Mouse (Mus musculus) stomach, embryonic 16.5 days (tissue): ENCODE data around the gene Plcd1. TPM values are rescaled to one million over a fixed set of nuclear protein-coding genes. Genes with fewer than 3 reads are reported as not detected.

Experiments
- ATAC-seq: fragments of 200-750 bp; cut with Nextera tagmentation; 2 replicates; pipeline ENCODE4 v1.8.0; 2017; ENCODE audit warnings: moderate number of reproducible peaks, moderate TSS enrichment; ENCODE audit not compliant: insufficient read depth, low FRiP score
- H3K27ac ChIP-seq: fragments of 300-500 bp; sonication (generic); 2 replicates; pipeline ENCODE4 v1.5.1; 2014; ENCODE audit warnings: low read length
- H3K27me3 ChIP-seq: fragments of 300-500 bp; sonication (generic); 2 replicates; pipeline ENCODE4 v1.6.1; 2014; ENCODE audit warnings: low read length, control low read depth, mixed read lengths; ENCODE audit not compliant: control insufficient read depth, insufficient read depth
- H3K36me3 ChIP-seq: fragments of 300-500 bp; sonication (generic); 2 replicates; pipeline ENCODE4 v1.6.1; 2014; ENCODE audit warnings: low read length; ENCODE audit not compliant: control insufficient read depth, insufficient read depth
- H3K4me1 ChIP-seq: fragments of 300-500 bp; sonication (generic); 2 replicates; pipeline ENCODE4 v1.6.1; 2014; ENCODE audit warnings: low read length, control low read depth, mixed read lengths; ENCODE audit not compliant: control insufficient read depth, insufficient read depth
- H3K4me2 ChIP-seq: fragments of 300-500 bp; sonication (generic); 2 replicates; pipeline ENCODE4 v1.6.1; 2014; ENCODE audit warnings: low read depth, low read length, mixed read lengths
- H3K4me3 ChIP-seq: fragments of 300-500 bp; sonication (generic); replicated peaks from 2 replicates; pipeline ENCODE4 v1.5.1; 2014; ENCODE audit warnings: mild to moderate bottlenecking, low read length
- H3K9ac ChIP-seq: fragments of 300-500 bp; sonication (generic); 2 replicates; pipeline ENCODE4 v1.6.1; 2014; ENCODE audit warnings: low read length
- H3K9me3 ChIP-seq: fragments of 300-500 bp; sonication (generic); replicated peaks from 2 replicates; pipeline ENCODE4 v1.6.1; 2016; ENCODE audit warnings: low read length, control low read depth; ENCODE audit not compliant: control insufficient read depth
- WGBS: fragments of 180-500 bp; shearing (Covaris S2); extraction: QIAGEN DNeasy Blood & Tissue Kit; methylation state at CpG from one replicate; pipeline ENCODE4 v1.1.7; 2014; 5-methylcytosine and 5-hydroxymethylcytosine counted together
- polyA plus RNA-seq: library from polyadenylated mRNA; unstranded; fragments of >200 nt; fragmentation: Nextera tagmentation; extraction: Ambion mirVana; gene quantifications from 2 replicates; pipeline ENCODE4 v1.2.1, GENCODE M21; 2015

The Plcd1 gene
- polyA plus RNA-seq, 1 experiment from 2014 or later = 75.9 TPM

DNA sequence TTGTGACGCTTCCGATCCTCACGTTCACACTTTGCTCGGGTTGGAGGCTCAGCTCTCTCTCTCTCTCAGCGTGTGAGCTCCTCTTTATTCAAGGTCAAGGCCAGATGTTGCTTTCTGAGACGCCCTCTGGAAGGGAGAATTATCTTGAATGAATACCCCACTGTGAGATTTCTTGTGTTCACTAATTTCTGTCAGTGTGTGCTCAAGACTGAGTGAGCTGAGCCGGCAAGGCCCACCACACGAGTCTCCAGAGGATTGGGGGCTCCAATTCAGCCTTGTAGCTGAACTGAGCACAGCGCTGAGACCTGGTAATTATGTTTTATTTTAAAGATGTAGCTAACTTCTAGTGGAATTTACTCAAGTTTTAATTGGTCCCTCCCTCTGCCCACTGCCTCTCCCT is 60.8 kb downstream of the Plcd1 start:
- Histone ChIP-seq H3K9ac (no peak overlapping the region), H3K4me2 (no peak overlapping the region), H3K4me3 (no peak overlapping the region), H3K36me3 (no peaks in the 10 kb centered on the region), H3K27me3 (no peaks in the 10 kb centered on the region), H3K9me3 (no peaks in the 10 kb centered on the region), H3K27ac (no peak overlapping the region), H3K4me1 (peaks cover 3% of the 10 kb centered on the region; the same call in 1 of the 2 replicates)
- WGBS = 72% methylated on average over 9 of the region's 9 CpGs
- no peak for ATAC-seq

DNA sequence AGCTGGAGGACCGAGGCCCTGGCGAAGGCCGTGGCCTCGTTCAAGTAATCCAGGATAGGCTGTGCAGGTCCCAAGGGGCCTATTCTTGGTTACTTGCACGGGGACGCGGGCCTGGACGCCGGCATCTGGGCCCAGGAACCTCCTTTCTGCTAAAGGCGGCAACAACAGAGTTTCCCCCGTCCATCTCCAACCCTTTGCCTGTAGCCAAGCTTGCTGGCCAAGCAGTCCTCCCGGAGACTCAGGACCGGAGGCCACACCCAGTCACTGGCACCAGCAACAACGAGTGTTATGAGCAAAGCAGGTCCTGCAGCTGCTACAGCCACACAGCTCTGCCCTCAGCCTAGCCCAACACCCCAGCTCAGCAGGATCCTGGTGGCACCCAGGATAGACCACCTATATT is 61.5 kb downstream of the Plcd1 start:
- ATAC-seq = no peak
- Histone ChIP-seq H3K4me3 (no peak overlapping the region), H3K27ac (no peak overlapping the region), H3K27me3 (no peaks in the 10 kb centered on the region), H3K4me1 (no peaks in the 10 kb centered on the region), H3K9ac (no peak overlapping the region), H3K9me3 (no peaks in the 10 kb centered on the region), H3K4me2 (no peak overlapping the region), H3K36me3 (no peaks in the 10 kb centered on the region)
- 76% methylated on average over 14 of the region's 14 CpGs for WGBS

DNA sequence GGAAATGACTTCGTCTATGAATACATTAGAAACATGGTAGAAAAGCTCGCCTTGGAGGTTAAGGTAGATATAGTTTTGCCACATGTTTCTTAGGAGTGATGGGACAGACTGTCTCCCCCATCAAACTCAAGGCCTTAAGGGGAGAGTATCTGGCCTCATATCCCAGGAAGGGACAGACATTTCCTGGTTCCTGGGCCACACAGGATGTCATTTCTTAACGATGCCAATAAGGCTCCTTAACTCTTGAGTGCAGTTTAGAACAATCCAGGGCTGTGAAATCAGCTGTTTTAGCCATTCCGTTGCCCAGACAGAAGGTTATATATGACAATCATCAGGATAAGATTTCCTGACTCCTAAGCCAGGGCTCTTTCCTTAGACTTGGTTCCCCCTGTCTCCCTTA is 62.3 kb downstream of the Plcd1 start:
- 81% methylated on average over 4 of the region's 4 CpGs for WGBS
- H3K27ac ChIP-seq = no peak overlapping the region

DNA sequence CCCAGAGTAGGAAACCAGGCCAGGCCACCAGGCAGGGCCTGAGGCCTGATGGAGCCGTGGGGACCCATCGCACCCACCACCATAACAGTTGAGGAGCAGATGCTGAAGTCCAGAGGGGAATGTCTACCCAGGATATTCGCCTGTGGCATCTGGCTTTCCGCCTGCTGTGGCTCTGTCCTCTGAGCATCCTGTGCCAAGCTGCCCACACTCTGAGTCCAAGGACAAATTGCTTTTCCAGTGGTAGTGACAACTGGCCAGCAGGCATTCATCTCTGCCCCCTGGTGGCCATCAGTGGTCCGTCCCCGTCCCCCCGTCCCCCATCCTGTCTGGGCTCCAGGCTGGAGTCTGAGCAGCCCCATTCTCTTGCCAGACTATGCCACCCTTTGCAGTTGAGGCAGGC is 63.7 kb downstream of the Plcd1 start:
- no peaks in the 10 kb centered on the region for H3K4me1 ChIP-seq

More for the DNA sequence above, 62.3 kb downstream of the Plcd1 start:
- H3K4me3 ChIP-seq = no peak overlapping the region
- no peaks in the 10 kb centered on the region for H3K9me3 ChIP-seq
- no peaks in the 10 kb centered on the region for H3K4me1 ChIP-seq
- no peak overlapping the region for H3K9ac ChIP-seq
- H3K27me3 ChIP-seq = no peaks in the 10 kb centered on the region
- no peak overlapping the region for H3K4me2 ChIP-seq
- ATAC-seq = no peak
- H3K36me3 ChIP-seq = no peaks in the 10 kb centered on the region

DNA sequence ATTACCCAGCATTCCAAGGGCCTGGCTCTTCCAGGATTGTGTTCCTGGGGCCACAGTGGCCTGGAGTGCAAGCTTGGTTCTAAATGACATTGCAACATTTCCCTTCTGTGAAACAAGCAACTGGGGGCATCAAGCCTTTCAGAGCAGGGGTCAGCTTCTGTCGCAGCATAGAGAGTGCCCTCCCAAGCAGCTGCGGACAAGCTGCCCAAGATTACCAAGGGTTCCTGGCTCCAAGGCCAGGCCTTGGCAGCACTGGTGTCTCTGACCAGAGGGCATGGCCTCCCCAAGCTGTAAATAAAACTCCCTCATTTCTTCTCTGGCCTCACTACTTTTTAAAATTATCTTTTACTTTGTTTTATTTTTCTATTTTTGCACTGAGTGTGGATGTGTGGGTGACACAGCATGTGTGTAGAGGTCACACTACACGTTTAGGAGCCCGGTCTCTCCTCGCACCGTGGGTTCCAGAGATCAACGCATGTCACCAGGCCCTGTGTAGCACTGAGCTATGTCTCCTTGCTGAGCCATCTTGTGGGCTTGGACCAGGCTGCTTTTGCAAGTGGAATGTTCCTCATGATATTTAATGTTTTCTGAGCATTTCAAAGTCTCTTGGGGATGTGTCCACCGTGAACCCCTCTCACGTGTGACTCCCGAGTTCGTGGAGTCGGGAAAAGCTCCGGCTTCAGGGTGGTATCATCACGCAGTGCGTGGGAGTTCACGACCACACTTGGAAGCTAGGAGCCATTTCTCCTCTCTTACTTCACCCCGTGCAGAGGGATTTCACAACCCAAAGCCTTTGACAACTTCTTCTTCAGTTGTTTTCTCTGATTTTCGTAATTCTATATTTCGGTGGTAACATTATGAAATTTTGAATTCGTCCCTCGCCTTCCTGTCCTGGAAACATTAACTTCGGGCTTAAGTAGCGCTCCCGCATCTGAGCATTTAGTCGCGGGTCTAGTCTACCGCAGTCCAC is 64.8 kb downstream of the Plcd1 start:
- Histone ChIP-seq H3K4me3 (no peak overlapping the region), H3K27me3 (no peaks in the 10 kb centered on the region), H3K36me3 (no peaks in the 10 kb centered on the region), H3K9ac (no peak overlapping the region), H3K4me2 (no peak overlapping the region), H3K9me3 (no peaks in the 10 kb centered on the region), H3K4me1 (no peaks in the 10 kb centered on the region), H3K27ac (no peak overlapping the region)
- 92% methylated on average over 27 of the region's 27 CpGs for WGBS
- ATAC-seq = no peak

More for the DNA sequence above, 63.7 kb downstream of the Plcd1 start:
- no peak for ATAC-seq
- Histone ChIP-seq H3K36me3 (no peaks in the 10 kb centered on the region), H3K27ac (no peak overlapping the region), H3K9me3 (no peaks in the 10 kb centered on the region), H3K4me3 (no peak overlapping the region), H3K9ac (no peak overlapping the region), H3K27me3 (no peaks in the 10 kb centered on the region), H3K4me2 (no peak overlapping the region)
- WGBS = 52% methylated on average over 7 of the region's 7 CpGs

DNA sequence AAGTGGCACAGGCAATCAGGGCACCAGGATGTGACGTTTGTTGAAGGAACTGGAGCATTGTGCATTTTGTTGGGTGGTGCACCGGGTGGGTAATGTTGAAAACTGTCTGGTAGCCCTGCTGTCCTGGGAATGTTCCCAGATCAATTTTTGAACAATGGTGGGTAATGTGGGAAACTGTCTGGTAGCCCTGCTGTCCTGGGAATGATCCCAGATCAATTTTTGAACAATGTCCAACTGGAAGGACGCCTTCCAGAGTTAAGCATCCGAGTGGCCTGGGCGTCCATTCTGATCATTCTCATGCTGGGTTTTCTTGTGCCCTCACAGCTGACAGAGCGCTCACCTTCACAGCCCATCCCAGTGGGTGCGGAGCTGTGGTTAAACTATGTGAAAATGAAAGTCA is 66.0 kb downstream of the Plcd1 start:
- H3K36me3 ChIP-seq = no peaks in the 10 kb centered on the region
- no peaks in the 10 kb centered on the region for H3K4me1 ChIP-seq
- H3K9ac ChIP-seq = no peak overlapping the region
- H3K9me3 ChIP-seq = no peaks in the 10 kb centered on the region
- H3K4me3 ChIP-seq = no peak overlapping the region
- H3K27ac ChIP-seq = no peak overlapping the region
- no peak for ATAC-seq
- H3K4me2 ChIP-seq = no peak overlapping the region
- 87% methylated on average over 7 of the region's 7 CpGs for WGBS
- H3K27me3 ChIP-seq = no peaks in the 10 kb centered on the region

DNA sequence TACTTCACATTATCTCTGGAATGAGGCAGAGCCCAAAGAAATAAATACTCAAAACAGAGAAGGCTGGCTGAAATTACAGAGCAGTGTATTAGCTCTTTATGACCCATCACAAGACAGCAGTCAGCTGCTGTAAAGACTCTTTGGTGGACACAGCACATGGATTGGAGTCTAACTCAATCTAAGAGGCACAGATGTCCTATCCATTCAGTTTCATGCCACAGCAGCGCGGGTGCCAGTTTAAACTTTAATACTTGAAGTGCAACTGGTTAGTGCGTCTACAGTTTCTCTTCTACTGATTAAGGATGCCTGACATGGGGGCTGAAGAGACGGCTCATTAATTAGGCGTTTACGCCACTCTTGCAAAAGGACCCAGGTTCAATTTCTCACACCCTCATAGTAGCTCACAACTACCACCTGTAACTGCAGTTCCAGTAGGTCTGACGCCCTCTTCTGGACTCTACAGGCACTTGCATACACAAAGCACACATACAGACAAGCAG is 67.4 kb downstream of the Plcd1 start:
- H3K9ac ChIP-seq = no peak overlapping the region

DNA sequence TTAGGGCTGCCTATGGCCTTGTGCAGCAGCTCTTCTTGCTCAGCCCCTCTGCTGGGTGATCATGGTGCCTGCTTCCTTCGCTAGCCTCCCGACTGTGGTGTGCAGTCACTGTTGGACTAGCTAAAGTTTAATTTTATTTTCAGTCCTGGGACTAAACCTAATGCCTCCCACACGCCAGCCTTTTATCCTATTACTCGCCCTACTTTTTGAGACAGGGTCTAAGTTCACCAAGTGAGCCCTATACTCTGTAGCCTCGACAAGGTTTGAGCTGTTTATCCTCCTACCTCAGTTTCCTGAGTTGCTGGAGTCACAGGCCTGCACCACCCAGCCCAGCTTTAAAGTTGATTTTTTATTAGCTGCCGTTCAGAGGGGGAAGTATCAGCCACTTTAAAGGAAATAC is 68.0 kb downstream of the Plcd1 start:
- 73% methylated on average over 6 of the region's 6 CpGs for WGBS
- Histone ChIP-seq H3K9me3 (no peaks in the 10 kb centered on the region), H3K36me3 (no peaks in the 10 kb centered on the region), H3K27me3 (no peaks in the 10 kb centered on the region), H3K27ac (no peak overlapping the region), H3K4me3 (no peak overlapping the region), H3K9ac (no peak overlapping the region), H3K4me2 (no peak overlapping the region), H3K4me1 (no peaks in the 10 kb centered on the region)
- no peak for ATAC-seq

More for the DNA sequence above, 67.4 kb downstream of the Plcd1 start:
- Histone ChIP-seq H3K36me3 (no peaks in the 10 kb centered on the region), H3K4me3 (no peak overlapping the region), H3K27ac (no peak overlapping the region), H3K4me2 (no peak overlapping the region), H3K27me3 (no peaks in the 10 kb centered on the region), H3K9me3 (no peaks in the 10 kb centered on the region), H3K4me1 (no peaks in the 10 kb centered on the region)
- no peak for ATAC-seq
- WGBS = 85% methylated on average over 7 of the region's 7 CpGs

DNA sequence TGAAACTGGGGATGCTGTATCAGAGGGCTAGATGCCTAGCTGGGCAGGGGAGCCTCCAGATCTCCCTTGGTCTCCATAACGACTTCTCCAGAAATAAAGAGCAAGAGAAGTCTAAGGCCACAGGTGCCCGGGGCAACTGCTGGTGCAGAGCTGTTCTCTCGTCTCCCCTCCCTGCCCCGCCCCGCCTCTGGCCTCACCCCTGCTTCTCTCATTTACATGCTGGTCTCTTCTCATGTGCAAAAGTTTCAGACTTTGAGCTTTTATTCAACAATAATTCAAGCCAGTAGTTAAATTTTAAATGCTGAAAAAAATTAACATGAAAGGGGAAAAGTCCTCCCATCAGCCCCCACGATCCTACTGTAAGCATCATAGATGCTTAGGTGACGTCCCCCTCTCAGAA is 71.6 kb downstream of the Plcd1 start:
- Histone ChIP-seq H3K9me3 (no peaks in the 10 kb centered on the region), H3K27ac (no peak overlapping the region), H3K27me3 (no peaks in the 10 kb centered on the region), H3K4me3 (no peak overlapping the region), H3K36me3 (no peaks in the 10 kb centered on the region), H3K4me2 (no peak overlapping the region), H3K4me1 (no peaks in the 10 kb centered on the region), H3K9ac (no peak overlapping the region)
- WGBS = 65% methylated on average over 7 of the region's 7 CpGs
- ATAC-seq = no peak
